Mouse (Mus musculus) lung, adult 18-20 months (tissue): ENCODE results near the gene Maged2.
"Not testable (repeated sequence)": the region's sequence is repeated elsewhere in the genome, so short reads cannot be mapped to it uniquely, and the experiment has no call there.

Experiments
- DNase-seq, 2 experiments: peaks; one replicate each; pipeline ENCODE4 v3.0.0; 2022; ENCODE audit warnings: mixed read lengths in 2 of 2

Maged2 gene

DNA sequence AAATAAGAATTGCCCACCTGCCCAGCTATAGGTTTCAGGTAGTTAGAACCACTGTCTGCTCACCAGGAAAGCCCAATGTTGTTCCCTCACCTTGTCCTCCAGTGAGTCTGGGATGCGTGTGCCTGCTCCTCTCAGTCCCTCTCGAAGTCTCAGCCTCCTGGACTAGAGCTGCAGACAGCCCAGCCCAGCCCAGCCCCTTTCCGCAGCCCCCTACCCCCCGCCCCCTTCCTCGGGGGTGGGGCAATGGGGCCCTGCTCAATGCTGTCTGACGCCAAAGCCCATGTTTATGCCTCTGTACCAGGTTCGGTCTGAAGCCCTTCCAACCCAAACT is at the start of gene Maged2:
Gene Maged2 (minus strand): TSS at position 207 of the 331 bp plus-strand sequence.
- DNase-seq = no peak

DNA sequence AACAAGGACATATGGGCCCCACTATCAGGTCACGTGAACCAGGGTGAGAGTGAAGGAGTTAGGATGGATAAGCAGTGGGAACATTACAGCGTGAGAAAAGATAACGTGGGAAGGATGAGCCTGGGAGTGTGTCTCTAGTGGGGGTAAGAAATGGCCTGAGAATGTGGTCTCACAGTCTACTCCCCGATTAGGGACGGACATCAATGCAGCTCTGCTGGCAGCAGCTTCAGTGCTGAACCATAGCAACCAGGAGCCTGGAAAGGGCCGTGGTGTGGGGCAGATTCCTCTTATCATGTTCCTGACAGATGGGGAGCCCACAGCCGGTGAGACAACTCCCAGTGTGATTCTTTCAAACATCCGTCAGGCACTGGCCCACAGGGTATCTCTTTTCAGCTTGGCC is 34.1 kb upstream of the Maged2 start:
- DNase-seq = no peak

- DNase-seq = not testable (repeated sequence)
Observed at GRCm38 (mm10) chrX:150845480-150846205, 31.5 kb upstream of the Maged2 start.

- not testable (repeated sequence) for DNase-seq
Observed at GRCm38 (mm10) chrX:150843257-150843656, 29.1 kb upstream of the Maged2 start.

- DNase-seq = no peak
Observed at GRCm38 (mm10) chrX:150830297-150830696, 16.2 kb upstream of the Maged2 start.

GRCm38 (mm10) chrX:150817278-150817677 is 3.1 kb upstream of the Maged2 start:
- no peak for DNase-seq

GRCm38 (mm10) chrX:150815601-150816000 is 1.5 kb upstream of the Maged2 start:
- DNase-seq = no peak

- DNase-seq = peak; percentile 9 to 27
Observed at GRCm38 (mm10) chrX:150813464-150814138, 544 bp downstream of the Maged2 start.

DNA sequence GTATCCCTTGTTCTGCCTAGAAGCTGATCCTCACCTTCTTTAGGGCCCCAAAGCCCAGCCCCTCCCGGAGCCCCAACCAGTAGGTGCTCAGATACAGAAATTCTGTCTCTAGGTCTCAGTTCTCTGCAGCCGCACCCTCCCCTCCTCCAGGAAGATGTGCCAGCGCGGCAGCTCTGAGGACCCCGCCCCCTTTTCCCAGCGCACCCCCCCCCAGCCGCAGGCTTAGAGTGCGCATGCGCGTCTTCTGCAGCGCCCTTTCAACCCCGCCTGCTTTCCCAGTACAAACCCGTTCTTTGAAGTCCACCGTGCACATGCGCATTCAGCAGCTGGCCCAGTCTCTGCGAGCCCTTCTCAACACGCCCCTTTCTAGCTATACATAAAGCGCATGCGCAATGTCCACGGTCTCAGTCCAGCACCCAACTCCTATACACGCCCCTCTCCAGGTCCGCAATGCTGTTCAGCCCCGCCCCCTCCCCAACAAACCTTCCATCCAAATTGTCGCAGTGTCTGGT is 1.3 kb downstream of the Maged2 start:
- DNase-seq = peak; percentile 89 to 90

DNA sequence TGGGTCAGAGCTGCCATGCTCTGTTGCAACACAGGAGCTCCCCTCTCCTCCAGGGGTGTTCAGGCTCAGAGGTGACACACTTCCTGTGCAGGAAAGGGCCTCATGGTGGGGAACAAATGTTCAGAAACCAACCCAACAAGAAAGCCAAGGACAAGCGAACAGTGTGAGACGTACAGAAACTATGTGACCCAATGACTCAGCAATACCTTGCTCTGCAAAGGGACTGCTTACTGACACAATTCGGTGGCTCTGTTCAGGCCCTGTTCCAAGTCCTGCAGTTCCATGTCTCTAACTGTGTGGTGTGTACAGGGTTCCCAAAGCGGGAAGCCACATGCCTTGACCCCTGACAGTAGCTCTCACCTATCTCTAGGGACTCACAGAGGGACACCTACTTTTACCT is 13.2 kb downstream of the Maged2 start:
- DNase-seq = not testable (repeated sequence)

DNA sequence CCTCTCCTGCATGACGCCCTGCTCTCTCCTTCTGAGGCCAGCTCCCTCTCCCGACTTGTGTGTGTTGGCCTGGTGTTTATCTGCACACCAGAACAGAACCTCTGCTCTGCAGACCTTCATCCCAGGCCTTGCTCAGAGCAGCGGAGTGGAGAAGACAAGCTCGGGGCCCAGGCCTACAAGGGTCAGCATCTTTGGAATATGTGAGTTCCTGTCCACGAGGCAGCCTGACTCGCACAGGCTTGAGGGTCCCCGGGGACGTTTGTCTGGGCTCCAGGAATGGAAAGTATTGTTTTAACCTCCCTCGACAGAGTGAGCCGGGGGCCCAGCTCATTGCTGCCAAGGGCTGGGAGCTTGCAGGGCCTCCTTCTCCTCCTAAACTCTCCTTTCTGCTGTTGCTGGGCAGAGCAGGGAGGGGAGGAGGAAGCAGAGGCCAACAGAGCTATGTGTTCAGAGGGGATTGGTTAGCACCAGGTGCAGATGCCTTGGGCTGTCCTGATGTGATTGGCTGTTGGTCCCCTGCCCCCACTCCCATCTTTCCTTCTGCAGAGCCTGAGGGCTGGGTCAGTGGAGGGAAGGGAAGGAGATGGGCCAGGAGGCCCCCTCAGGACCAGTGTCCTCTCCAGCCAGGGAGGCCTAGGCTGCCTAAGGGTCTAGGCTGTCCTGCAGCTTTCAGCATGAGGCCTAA is 15.5 kb downstream of the Maged2 start:
- DNase-seq = not testable (repeated sequence)
